Mouse (Mus musculus) G1E (cell line): ENCODE measurements at regions not wholly inside any gene's neighbourhood (a gene's known extent, or its start where the extent isn't known, plus 50 kb on each side); places are given as distances from the start of the nearest gene placed in this dataset.

Source experiments
- ATAC-seq: 2 replicates; pipeline ENCODE4 v1.8.0; 2016; ENCODE audit warnings: mild to moderate bottlenecking; ENCODE audit not compliant: insufficient number of reproducible peaks, poor library complexity, low FRiP score, severe bottlenecking; ENCODE audit errors: extremely low read depth
- DNase-seq: peaks from one replicate; pipeline ENCODE4 v3.0.0; 2012; ENCODE audit warnings: low spot score
- H3K27me3 ChIP-seq: 2 replicates; pipeline ENCODE4 v1.6.1; 2012; ENCODE audit warnings: mild to moderate bottlenecking, low read length, inconsistent platforms; ENCODE audit not compliant: insufficient read depth
- H3K36me3 ChIP-seq: replicated peaks from 2 replicates; pipeline ENCODE3; 2012; ENCODE audit warnings: mild to moderate bottlenecking, inconsistent platforms
- H3K4me1 ChIP-seq: 2 replicates; pipeline ENCODE4 v1.6.1; 2012; ENCODE audit warnings: low read depth, low read length, inconsistent platforms, mixed read lengths; ENCODE audit not compliant: insufficient read depth
- H3K4me3 ChIP-seq: 2 replicates; pipeline ENCODE4 v1.5.1; 2012; ENCODE audit warnings: low read depth, mild to moderate bottlenecking, inconsistent platforms, low read length, moderate library complexity, mixed read lengths
- H3K9me3 ChIP-seq: replicated peaks from 2 replicates; pipeline ENCODE4 v1.6.1; 2012; ENCODE audit warnings: inconsistent platforms
- CTCF ChIP-seq: IDR thresholded peaks from 2 replicates; pipeline ENCODE4 v1.5.1; 2012; ENCODE audit warnings: low read depth, low read length, inconsistent platforms, mixed read lengths
- GATA1 ChIP-seq: IDR thresholded peaks from 2 replicates; pipeline ENCODE4 v1.6.1; 2012; ENCODE audit warnings: borderline replicate concordance, low read length, inconsistent platforms, mixed read lengths
- GATA2 ChIP-seq: IDR thresholded peaks from 2 replicates; pipeline ENCODE4 v1.6.1; 2012; ENCODE audit warnings: low read depth, low read length, inconsistent platforms, borderline replicate concordance
- POLR2AphosphoS5 ChIP-seq: IDR thresholded peaks from 2 replicates; pipeline ENCODE4 v1.6.1; 2012; ENCODE audit warnings: low read depth, low read length, inconsistent platforms; ENCODE audit not compliant: insufficient replicate concordance
- TAL1 ChIP-seq: conservative IDR thresholded peaks from 2 replicates; pipeline ENCODE4 v1.6.1; 2012; ENCODE audit warnings: low read depth, low read length, inconsistent platforms, mixed read lengths

DNA sequence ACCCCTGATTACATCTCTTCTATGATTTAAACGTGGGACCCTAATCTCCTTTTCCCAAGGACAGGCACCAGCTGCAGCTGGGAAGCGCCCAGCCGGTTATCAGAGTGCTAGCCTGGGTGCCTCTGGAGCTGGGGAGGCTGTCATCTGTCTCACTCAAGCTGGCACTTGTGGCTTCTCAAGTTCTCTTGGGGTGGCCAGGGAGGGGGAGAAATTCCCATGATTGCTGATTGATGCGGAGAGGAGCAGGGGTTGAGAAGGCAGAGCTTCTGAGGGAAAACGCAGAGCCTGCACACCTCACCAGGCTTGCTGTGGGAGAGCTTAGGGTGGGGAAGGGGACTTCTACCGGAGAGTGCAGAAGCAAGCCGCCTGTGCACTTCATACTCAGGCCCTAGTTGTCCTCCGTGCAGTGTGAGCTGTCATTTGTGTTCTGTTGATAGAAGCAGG lies 626.3 kb downstream of the Zfp706 start:
- TF ChIP-seq CTCF, result no peak
- TF ChIP-seq GATA1, result no peak
- no peak for TF ChIP-seq TAL1
- TF ChIP-seq GATA2, result no peak
- TF ChIP-seq POLR2AphosphoS5, result no peak
- no peak for ATAC-seq

DNA sequence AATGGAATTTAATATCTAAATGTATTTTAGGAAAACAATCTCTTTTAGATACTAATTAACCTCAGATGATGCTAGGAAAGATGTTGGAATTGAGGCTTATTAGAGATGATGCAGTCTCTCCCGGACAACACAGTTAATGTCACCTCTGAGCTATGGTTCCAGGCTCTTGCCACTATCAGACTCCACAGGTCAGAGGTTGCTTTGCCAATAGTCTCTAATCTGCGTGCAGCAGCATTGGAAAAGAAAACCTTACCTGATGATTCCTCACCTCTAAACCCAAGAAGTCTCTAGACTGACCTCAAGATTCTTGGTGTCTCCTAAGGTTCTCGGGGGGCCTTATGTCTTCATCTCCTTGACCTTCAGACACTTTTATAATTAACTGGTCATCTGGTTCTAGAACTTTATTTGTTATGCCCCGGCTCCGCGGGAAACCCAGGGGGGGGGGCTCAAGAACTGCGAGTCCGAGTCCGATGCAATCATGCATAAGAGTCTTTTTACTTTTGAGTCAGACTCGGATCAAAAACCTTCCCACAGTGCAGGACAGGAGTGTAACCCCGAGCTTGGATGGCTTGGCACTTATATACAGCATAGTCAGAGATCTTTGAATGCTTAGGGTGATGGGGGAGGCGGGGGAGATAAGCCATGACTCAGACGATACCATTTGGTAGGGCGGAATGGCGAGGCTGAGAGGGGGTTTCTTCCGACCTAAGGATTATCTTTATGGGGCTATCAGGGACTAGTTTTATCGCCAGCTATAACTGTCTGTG lies 626.9 kb downstream of the Zfp706 start:
- Histone ChIP-seq H3K27me3 (no peaks in the 10 kb centered on the region; the same call in 1 of the 2 replicates), H3K36me3 (no peaks in the 10 kb centered on the region), H3K4me3 (no peak overlapping the region), H3K9me3 (0 out of 2 replicates have a peak, but pooled peaks cover 2% of the 10 kb centered on the region), H3K4me1 (no peaks in the 10 kb centered on the region)
- no peak for ATAC-seq
- DNase-seq, result no peak
- TF ChIP-seq GATA2 (no peak), GATA1 (no peak), CTCF (no peak), TAL1 (no peak), POLR2AphosphoS5 (no peak)

More for the DNA sequence above, 626.3 kb downstream of the Zfp706 start:
- DNase-seq, result no peak
- no peak overlapping the region for H3K4me3 ChIP-seq
- H3K9me3 ChIP-seq, result 0 out of 2 replicates have a peak, but pooled peaks cover 2% of the 10 kb centered on the region
- H3K36me3 ChIP-seq, result no peaks in the 10 kb centered on the region
- no peaks in the 10 kb centered on the region; the same call in 1 of the 2 replicates for H3K27me3 ChIP-seq
- H3K4me1 ChIP-seq, result no peaks in the 10 kb centered on the region

DNA sequence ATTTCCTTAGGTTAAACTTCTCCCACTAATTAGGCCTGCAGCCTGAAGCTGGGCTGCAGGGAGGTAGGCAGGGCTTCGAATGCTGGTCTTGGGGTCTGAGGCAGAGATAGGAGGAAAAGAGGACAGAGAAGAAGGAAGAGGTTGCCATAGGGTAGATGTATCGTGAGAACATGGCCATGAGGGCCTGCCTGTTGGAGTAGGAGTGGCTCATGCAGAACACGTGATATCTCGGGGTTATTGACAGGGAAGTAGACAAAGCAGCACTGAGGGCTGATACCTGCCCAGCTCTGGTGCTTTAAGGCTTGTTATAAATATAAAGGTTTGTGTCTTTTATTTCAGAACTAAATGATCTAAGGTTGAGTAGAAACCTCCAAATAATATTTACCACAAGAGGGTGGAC lies 628.9 kb downstream of the Zfp706 start:
- ATAC-seq, result no peak
- no peaks in the 10 kb centered on the region for H3K4me1 ChIP-seq
- TF ChIP-seq GATA1, result no peak
- no peak for TF ChIP-seq CTCF
- no peak for TF ChIP-seq TAL1
- no peak for TF ChIP-seq GATA2
- no peak for TF ChIP-seq POLR2AphosphoS5
- no peak for DNase-seq
- H3K27me3 ChIP-seq, result peaks cover 18% of the 10 kb centered on the region
- H3K9me3 ChIP-seq, result 0 out of 2 replicates have a peak, but pooled peaks cover 2% of the 10 kb centered on the region
- no peak overlapping the region for H3K4me3 ChIP-seq
- H3K36me3 ChIP-seq, result no peaks in the 10 kb centered on the region

- H3K36me3 ChIP-seq, result no peaks in the 10 kb centered on the region
- DNase-seq (no peak), ATAC-seq (no peak)
- H3K27me3 ChIP-seq, result peaks cover 18% of the 10 kb centered on the region
- no peaks in the 10 kb centered on the region for H3K4me1 ChIP-seq
- H3K9me3 ChIP-seq, result 0 out of 2 replicates have a peak, but pooled peaks cover 2% of the 10 kb centered on the region
- no peak for TF ChIP-seq GATA2
- H3K4me3 ChIP-seq, result no peak overlapping the region
Observed at GRCm38 (mm10) chr15:36376551-36376950, 631.0 kb downstream of the Zfp706 start.

DNA sequence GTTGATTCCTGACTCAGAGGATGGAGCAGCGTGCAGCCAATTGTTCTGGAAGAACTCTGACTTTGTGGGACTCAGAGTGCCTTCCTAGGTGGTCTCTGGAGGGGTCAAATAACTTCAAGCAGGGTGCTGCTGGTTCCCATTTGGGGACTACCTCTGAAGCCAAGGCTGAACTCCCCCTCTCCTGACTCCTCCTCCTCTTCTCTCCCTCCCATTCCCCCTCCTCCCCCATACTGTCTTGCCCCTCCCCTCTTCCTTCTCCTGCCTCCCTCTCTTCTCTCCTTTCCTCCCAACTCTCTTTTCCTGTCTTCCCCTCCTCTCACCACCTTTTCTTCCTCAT lies 632.1 kb downstream of the Zfp706 start:
- H3K4me1 ChIP-seq, result no peaks in the 10 kb centered on the region
- H3K4me3 ChIP-seq, result no peak overlapping the region
- ATAC-seq (no peak), DNase-seq (no peak)
- TF ChIP-seq TAL1 (no peak), CTCF (no peak), GATA2 (no peak), GATA1 (no peak), POLR2AphosphoS5 (no peak)
- H3K9me3 ChIP-seq, result 0 out of 2 replicates have a peak, but pooled peaks cover 2% of the 10 kb centered on the region
- no peaks in the 10 kb centered on the region for H3K36me3 ChIP-seq
- H3K27me3 ChIP-seq, result peaks cover 18% of the 10 kb centered on the region

GRCm38 (mm10) chr15:36374732-36375548 lies 632.6 kb downstream of the Zfp706 start:
- Histone ChIP-seq H3K4me1 (no peaks in the 10 kb centered on the region), H3K9me3 (0 out of 2 replicates have a peak, but pooled peaks cover 2% of the 10 kb centered on the region), H3K36me3 (no peaks in the 10 kb centered on the region), H3K27me3 (peaks cover 18% of the 10 kb centered on the region), H3K4me3 (no peak overlapping the region)
- DNase-seq, result no peak
- ATAC-seq, result no peak
- TF ChIP-seq TAL1, result no peak
- no peak for TF ChIP-seq CTCF
- TF ChIP-seq GATA1, result no peak
- no peak for TF ChIP-seq POLR2AphosphoS5
- no peak for TF ChIP-seq GATA2
